Mouse (Mus musculus): ENCODE measurements around the gene Panx2. TPM values are rescaled to one million over a fixed set of nuclear protein-coding genes. Genes with fewer than 3 reads are reported as not detected.

Panx2 gene
- polyA plus RNA-seq, 1 experiment from 2014 or later: 0.45 TPM

- 75% methylated on average over 5 of the region's 5 CpGs for WGBS
- no peak overlapping the region for H3K4me3 ChIP-seq
- no peaks in the 10 kb centered on the region for H3K27me3 ChIP-seq
- no peak overlapping the region for H3K4me2 ChIP-seq (replicated peaks)
- H3K27ac ChIP-seq: no peak overlapping the region
- H3K4me1 ChIP-seq: no peaks in the 10 kb centered on the region
- H3K9me3 ChIP-seq: no peaks in the 10 kb centered on the region
- H3K36me3 ChIP-seq: peaks cover 98% of the 10 kb centered on the region
- ATAC-seq (ENCODE audit: insufficient number of reproducible peaks, insufficient read depth, low FRiP score, low TSS enrichment): no peak
- H3K9ac ChIP-seq: no peak overlapping the region
These were observed 43.1 kb downstream of the Panx2 start for GRCm38 (mm10) chr15:89102646-89103045.

GRCm38 (mm10) chr15:89103921-89104320 is 44.4 kb downstream of the Panx2 start:
- Histone ChIP-seq H3K27ac (no peak overlapping the region), H3K27me3 (no peaks in the 10 kb centered on the region), H3K36me3 (peaks cover 100% of the 10 kb centered on the region), H3K9ac (no peak overlapping the region), H3K9me3 (no peaks in the 10 kb centered on the region), H3K4me2 (replicated peaks) (no peak overlapping the region), H3K4me3 (no peak overlapping the region), H3K4me1 (no peaks in the 10 kb centered on the region)
- WGBS: 88% methylated on average over 10 of the region's 10 CpGs
- ATAC-seq (ENCODE audit: insufficient number of reproducible peaks, insufficient read depth, low FRiP score, low TSS enrichment): no peak

GRCm38 (mm10) chr15:89104425-89104824 is 44.9 kb downstream of the Panx2 start:
- no peak for ATAC-seq (ENCODE audit: insufficient number of reproducible peaks, insufficient read depth, low FRiP score, low TSS enrichment)
- H3K27me3 ChIP-seq: no peaks in the 10 kb centered on the region
- no peak overlapping the region for H3K4me2 ChIP-seq (replicated peaks)
- H3K36me3 ChIP-seq: peaks cover 100% of the 10 kb centered on the region
- no peak overlapping the region for H3K4me3 ChIP-seq
- H3K4me1 ChIP-seq: no peaks in the 10 kb centered on the region
- 94% methylated on average over 8 of the region's 8 CpGs for WGBS
- H3K9ac ChIP-seq: no peak overlapping the region
- no peak overlapping the region for H3K27ac ChIP-seq
- no peaks in the 10 kb centered on the region for H3K9me3 ChIP-seq

GRCm38 (mm10) chr15:89106073-89106472 is 46.5 kb downstream of the Panx2 start:
- Histone ChIP-seq H3K36me3 (peaks cover 99% of the 10 kb centered on the region), H3K4me3 (no peak overlapping the region), H3K4me2 (replicated peaks) (no peak overlapping the region), H3K9ac (no peak overlapping the region), H3K4me1 (no peaks in the 10 kb centered on the region), H3K27ac (no peak overlapping the region), H3K27me3 (no peaks in the 10 kb centered on the region), H3K9me3 (no peaks in the 10 kb centered on the region)
- 89% methylated on average over 13 of the region's 13 CpGs for WGBS
- ATAC-seq (ENCODE audit: insufficient number of reproducible peaks, insufficient read depth, low FRiP score, low TSS enrichment): no peak

- H3K36me3 ChIP-seq: peaks cover 98% of the 10 kb centered on the region
- H3K9me3 ChIP-seq: no peaks in the 10 kb centered on the region
- WGBS: 88% methylated on average over 1 of the region's 1 CpGs
- no peak overlapping the region for H3K4me2 ChIP-seq (replicated peaks)
- H3K4me3 ChIP-seq: no peak overlapping the region
- H3K9ac ChIP-seq: no peak overlapping the region
- no peaks in the 10 kb centered on the region for H3K27me3 ChIP-seq
- ATAC-seq (ENCODE audit: insufficient number of reproducible peaks, insufficient read depth, low FRiP score, low TSS enrichment): no peak
- no peak overlapping the region for H3K27ac ChIP-seq
- no peaks in the 10 kb centered on the region for H3K4me1 ChIP-seq
These were observed 47.4 kb downstream of the Panx2 start for GRCm38 (mm10) chr15:89106976-89107375.

GRCm38 (mm10) chr15:89110147-89110546 is 50.6 kb downstream of the Panx2 start:
- WGBS: 80% methylated on average over 9 of the region's 9 CpGs
- H3K9ac ChIP-seq: no peak overlapping the region
- no peaks in the 10 kb centered on the region for H3K27me3 ChIP-seq
- H3K36me3 ChIP-seq: peaks cover 87% of the 10 kb centered on the region
- H3K27ac ChIP-seq: no peak overlapping the region
- no peak overlapping the region for H3K4me2 ChIP-seq (replicated peaks)
- H3K9me3 ChIP-seq: no peaks in the 10 kb centered on the region
- ATAC-seq (ENCODE audit: insufficient number of reproducible peaks, insufficient read depth, low FRiP score, low TSS enrichment): no peak
- H3K4me1 ChIP-seq: no peaks in the 10 kb centered on the region
- H3K4me3 ChIP-seq: no peak overlapping the region

- ATAC-seq (ENCODE audit: insufficient number of reproducible peaks, insufficient read depth, low FRiP score, low TSS enrichment): no peak
- no peak overlapping the region for H3K4me2 ChIP-seq (replicated peaks)
- no peak overlapping the region for H3K9ac ChIP-seq
- peaks cover 25% of the 10 kb centered on the region for H3K4me1 ChIP-seq
- no peaks in the 10 kb centered on the region for H3K27me3 ChIP-seq
- peaks cover 47% of the 10 kb centered on the region for H3K36me3 ChIP-seq
- H3K27ac ChIP-seq: no peak overlapping the region
- H3K9me3 ChIP-seq: no peaks in the 10 kb centered on the region
- H3K4me3 ChIP-seq: no peak overlapping the region
These were observed 58.5 kb downstream of the Panx2 start for GRCm38 (mm10) chr15:89118007-89118406.

GRCm38 (mm10) chr15:89122649-89123366 is 63.3 kb downstream of the Panx2 start, which contains the start of gene Tubgcp6:
Gene Tubgcp6 (minus strand): TSS chr15:89123112.
- peak within 1 kb of the TSS; percentile 98 for H3K4me2 ChIP-seq (replicated peaks)
- H3K4me3 ChIP-seq: peak within 1 kb of the TSS; percentile 79
- H3K27me3 ChIP-seq: no peaks in the 10 kb centered on the region
- H3K27ac ChIP-seq: peak within 1 kb of the TSS; percentile 69
- H3K36me3 ChIP-seq: peaks cover 13% of the 10 kb centered on the region
- peak; percentile 77 for ATAC-seq (ENCODE audit: insufficient number of reproducible peaks, insufficient read depth, low FRiP score, low TSS enrichment)
- H3K9me3 ChIP-seq: no peaks in the 10 kb centered on the region
- H3K4me1 ChIP-seq: peaks cover 35% of the 10 kb centered on the region
- WGBS: under 1% methylated on average over 47 of the region's 47 CpGs
- H3K9ac ChIP-seq: peak within 1 kb of the TSS; percentile 85

Other genes with a start within 250 kb of the Panx2 start
- gene Alg12, start 240.4 kb upstream of the Panx2 start, polyA plus RNA-seq (2016; fragmentation: Nextera tagmentation; extraction: Ambion mirVana): 10.2 and 12.2 TPM in 2 replicates
- gene Creld2, start 240.1 kb upstream of the Panx2 start, polyA plus RNA-seq (2016; fragmentation: Nextera tagmentation; extraction: Ambion mirVana): 71.9 and 75.7 TPM in 2 replicates
- gene Pim3, start 197.5 kb upstream of the Panx2 start, polyA plus RNA-seq (2016; fragmentation: Nextera tagmentation; extraction: Ambion mirVana): 50.6 and 56.9 TPM in 2 replicates
- not detected in 2 replicates for gene Ttll8, start 105.3 kb upstream of the Panx2 start, polyA plus RNA-seq (2016; fragmentation: Nextera tagmentation; extraction: Ambion mirVana)
- 0.59 and 1.1 TPM in 2 replicates for gene Mlc1, start 80.7 kb upstream of the Panx2 start, polyA plus RNA-seq (2016; fragmentation: Nextera tagmentation; extraction: Ambion mirVana)
- gene Mov10l1, start 76.8 kb upstream of the Panx2 start, polyA plus RNA-seq (2016; fragmentation: Nextera tagmentation; extraction: Ambion mirVana): 0.38 TPM in 1 of 2 replicates, not detected in the other
- 49.1 and 50.9 TPM in 2 replicates for gene Trabd, start 15.4 kb downstream of the Panx2 start, polyA plus RNA-seq (2016; fragmentation: Nextera tagmentation; extraction: Ambion mirVana)
- gene Selenoo, start 29.4 kb downstream of the Panx2 start, polyA plus RNA-seq (2016; fragmentation: Nextera tagmentation; extraction: Ambion mirVana): 21.0 and 22.3 TPM in 2 replicates
- 20.7 and 23.8 TPM in 2 replicates for gene Tubgcp6, start 63.4 kb downstream of the Panx2 start, polyA plus RNA-seq (2016; fragmentation: Nextera tagmentation; extraction: Ambion mirVana)
- gene Hdac10, start 69.0 kb downstream of the Panx2 start, polyA plus RNA-seq (2016; fragmentation: Nextera tagmentation; extraction: Ambion mirVana): 20.1 and 21.6 TPM in 2 replicates
- 7.5 and 7.6 TPM in 2 replicates for gene Mapk12, start 81.0 kb downstream of the Panx2 start, polyA plus RNA-seq (2016; fragmentation: Nextera tagmentation; extraction: Ambion mirVana)
- gene Mapk11, start 89.9 kb downstream of the Panx2 start, polyA plus RNA-seq (2016; fragmentation: Nextera tagmentation; extraction: Ambion mirVana): 14.0 and 16.4 TPM in 2 replicates
- 169 and 182 TPM in 2 replicates for gene Plxnb2, start 121.1 kb downstream of the Panx2 start, polyA plus RNA-seq (2016; fragmentation: Nextera tagmentation; extraction: Ambion mirVana)
- gene Dennd6b, start 136.8 kb downstream of the Panx2 start, polyA plus RNA-seq (2016; fragmentation: Nextera tagmentation; extraction: Ambion mirVana): 30.2 and 30.3 TPM in 2 replicates
- 38.9 and 41.9 TPM in 2 replicates for gene Ppp6r2, start 151.8 kb downstream of the Panx2 start, polyA plus RNA-seq (2016; fragmentation: Nextera tagmentation; extraction: Ambion mirVana)